Mouse (Mus musculus): ENCODE measurements around the gene Slc16a11. TPM values are rescaled to one million over a fixed set of nuclear protein-coding genes. Genes with fewer than 3 reads are reported as not detected.

The Slc16a11 gene
- total RNA-seq, 2 experiments from 2014 or later, result 0.28 to 0.30 TPM

DNA sequence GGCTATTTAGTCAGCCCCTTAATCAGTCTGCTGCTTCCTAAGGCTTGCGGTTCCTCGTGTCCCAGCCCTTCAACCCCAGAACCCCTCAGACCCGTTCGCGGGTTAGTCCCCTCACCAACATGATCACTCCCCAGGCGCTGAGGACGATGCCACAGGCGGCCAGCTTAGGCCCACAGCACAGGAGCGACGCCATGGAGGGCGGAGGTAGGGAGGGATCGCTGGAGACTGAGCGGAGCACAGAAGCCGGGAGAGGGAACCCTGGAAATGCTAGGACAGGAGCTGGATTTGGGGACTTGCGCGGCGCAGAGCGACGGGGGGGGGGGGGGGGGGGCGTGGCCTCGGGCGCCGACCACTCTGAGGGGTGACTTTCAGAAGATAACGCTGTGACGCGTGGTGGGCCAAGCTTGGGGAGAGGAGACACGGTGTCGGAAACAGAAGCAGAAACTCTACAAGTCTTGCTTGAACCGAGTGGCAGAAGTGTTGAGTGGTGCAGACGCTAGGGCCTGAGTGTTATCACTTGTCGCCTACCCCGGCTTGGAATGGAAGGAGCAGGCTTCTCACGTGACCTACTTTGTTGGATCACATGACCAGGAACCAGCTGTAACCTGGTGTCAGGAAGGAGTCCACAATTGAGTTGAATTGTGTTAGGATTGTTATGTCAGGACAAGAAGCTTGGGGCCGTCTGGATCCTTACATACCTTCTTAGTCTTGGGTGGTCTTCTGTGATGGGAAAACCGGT lies 27.2 kb downstream of the Slc16a11 start, which contains the start of the genes Gm21988 and Rnasek:
Gene Gm21988 (minus strand): TSS at position 290 of the 739 bp plus-strand sequence.
Gene Rnasek (minus strand): TSS at position 302 of the 739 bp plus-strand sequence.
- DNase-seq, result peak; percentile 84 to 92
- intact Hi-C loops (cut with DNase I), result loop anchor here (10.0 kb wide), 2 partner anchors 405 to 825 kb away; partner anchors contain the start of genes Kdm6b, Rnf167 and Slc25a11

DNA sequence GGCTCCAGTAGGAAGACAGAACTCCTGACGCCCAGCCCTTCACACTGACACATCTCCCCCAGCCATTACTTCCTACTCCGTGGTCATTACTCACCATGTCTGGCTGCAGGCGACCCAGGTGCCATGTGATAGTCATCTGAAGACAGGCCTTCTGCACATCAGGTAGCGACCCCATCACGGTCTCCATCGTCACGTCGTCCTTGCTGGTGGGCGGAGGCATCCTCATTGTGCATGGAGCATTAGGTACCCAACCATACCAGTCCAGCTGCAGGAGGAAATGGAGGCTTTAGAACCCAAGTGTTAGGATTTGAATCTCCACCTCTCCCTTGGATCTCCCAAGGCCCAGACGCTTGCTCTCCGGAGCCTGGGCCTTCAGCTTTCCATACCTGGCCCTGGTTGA lies 30.0 kb downstream of the Slc16a11 start:
- intact Hi-C loops (cut with DNase I), result no loop called here
- DNase-seq, result no peak

DNA sequence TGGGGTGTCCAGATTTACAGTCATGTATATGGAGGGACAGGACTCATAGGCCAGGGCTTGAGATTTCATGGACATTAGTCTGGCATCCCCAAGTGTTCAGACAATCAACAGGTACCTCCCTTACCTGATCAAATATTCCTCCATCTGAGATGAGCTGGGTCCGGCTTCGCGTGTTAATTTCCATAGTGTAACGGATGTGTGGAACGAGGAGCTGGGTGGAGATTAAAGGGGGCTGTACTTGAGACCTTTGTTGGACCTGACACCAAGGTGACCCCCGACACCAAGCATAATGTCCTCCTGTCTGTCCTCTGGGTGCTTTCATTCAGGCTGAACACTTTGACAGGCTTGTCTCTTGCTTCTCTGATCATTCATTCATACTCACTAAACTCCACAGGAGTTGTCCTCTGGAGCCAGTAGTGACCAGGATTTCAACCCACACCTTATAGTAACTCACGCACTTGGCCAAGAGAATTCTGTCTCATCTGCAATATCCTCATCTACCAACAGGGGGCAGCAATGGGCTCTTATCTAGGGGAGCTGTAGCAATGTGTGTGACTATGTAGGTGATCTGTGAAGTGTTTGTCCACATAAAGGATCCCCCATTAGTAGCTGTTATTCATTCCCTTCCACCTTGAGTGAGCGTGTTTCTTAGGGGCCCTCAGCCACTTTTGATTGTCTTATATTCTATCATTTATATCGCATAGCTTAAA lies 34.7 kb downstream of the Slc16a11 start:
- intact Hi-C loops (cut with DNase I), result no loop called here
- peak; percentile 72 to 74 for DNase-seq

DNA sequence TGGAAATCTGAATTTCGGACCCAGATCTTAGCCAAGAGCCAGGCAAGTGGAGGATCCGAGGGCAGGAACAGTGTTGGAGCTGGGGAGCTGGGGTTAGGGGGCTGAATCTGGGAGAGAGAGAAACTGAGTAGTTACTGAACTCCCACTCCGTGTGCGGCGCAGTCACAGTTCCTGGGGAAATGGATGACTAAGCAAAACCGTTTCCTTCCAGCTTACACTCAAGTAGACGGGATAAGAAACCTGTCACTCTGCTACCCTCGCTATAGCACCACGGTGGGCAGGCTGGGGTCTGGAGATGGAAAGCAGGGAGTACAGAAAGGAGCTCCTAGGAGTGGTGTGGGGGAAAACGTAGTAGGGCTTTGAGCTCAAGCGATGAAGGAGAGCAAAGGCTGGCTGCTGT lies 37.6 kb downstream of the Slc16a11 start:
- intact Hi-C loops (cut with DNase I), result no loop called here
- DNase-seq, result no peak

DNA sequence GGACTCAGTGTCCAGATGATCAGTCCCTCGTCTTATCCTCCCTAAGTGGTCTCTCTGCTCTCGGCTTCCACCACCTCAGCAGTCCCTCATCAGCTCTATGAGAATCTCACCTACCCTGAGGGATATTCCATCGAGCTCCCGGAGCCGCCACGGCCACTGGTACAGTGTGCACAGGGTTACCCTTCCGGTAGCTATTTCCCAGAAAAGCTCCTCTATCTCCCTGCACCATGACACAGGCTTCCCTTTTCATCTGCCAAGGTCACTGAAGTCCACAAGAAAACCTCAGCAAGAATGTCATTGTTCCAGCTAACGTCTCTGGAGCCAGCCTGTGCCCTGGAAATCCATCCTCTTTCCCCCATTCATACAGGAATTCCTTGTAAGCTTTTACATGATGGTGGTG lies 39.3 kb downstream of the Slc16a11 start:
- intact Hi-C loops (cut with DNase I), result no loop called here
- DNase-seq, result no peak

DNA sequence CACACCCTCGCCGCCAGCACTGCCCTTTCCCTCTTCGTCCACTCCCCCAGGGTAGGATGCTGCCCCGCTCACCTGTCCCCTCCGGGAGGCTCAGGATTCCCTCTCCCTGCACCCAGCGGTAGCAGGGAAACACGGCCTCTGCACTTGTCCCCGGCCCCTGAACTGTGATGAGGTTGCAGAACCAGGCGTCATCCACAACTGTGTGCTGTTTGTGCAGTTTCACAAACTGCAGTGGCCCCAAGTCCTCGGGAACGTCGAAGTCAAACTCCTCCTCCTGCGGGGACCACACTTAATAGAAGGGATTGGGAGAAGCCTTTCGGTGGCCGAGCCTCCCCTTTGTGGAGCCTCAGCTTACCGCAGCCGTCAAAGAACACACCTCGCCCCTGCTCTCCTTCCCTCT lies 41.8 kb downstream of the Slc16a11 start:
- intact Hi-C loops (cut with DNase I), result no loop called here
- DNase-seq, result no peak

DNA sequence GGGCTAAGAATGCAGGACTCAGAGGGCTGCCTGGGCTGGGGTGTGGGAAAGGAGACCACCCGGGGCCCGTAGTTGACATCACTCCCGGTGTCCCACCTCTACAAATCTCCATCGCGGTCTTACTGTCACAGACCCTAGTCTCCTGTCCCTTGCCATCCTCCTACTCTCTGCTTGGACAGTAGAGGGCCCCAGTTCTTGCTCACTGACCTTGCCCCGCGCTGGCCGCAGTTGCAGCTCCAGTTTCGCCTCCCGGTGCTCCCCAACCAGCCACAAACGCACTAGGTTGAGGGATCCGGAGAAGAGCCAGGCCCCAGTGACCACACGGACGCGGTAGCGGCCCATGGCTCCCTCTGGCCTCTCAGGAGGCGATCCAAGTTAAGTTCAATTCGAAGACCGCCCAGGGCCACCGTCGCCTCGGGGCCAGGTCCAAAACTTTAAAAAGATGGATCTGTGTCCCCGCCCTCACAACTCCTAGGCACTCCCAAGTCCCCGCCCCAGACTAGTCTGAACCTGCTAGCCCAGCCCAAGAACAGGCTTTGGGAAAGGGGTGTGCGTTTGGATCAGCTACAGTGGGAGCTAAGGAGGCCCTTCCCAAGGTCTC lies 42.5 kb downstream of the Slc16a11 start, which contains the start of gene Alox12:
Gene Alox12 (minus strand): TSS at position 423 of the 601 bp plus-strand sequence.
- intact Hi-C loops (cut with DNase I), result loop anchor here (1.0 kb wide), 1 partner anchor 54 kb away; no protein-coding TSS in a partner anchor
- peak; percentile 57 to 71 for DNase-seq

DNA sequence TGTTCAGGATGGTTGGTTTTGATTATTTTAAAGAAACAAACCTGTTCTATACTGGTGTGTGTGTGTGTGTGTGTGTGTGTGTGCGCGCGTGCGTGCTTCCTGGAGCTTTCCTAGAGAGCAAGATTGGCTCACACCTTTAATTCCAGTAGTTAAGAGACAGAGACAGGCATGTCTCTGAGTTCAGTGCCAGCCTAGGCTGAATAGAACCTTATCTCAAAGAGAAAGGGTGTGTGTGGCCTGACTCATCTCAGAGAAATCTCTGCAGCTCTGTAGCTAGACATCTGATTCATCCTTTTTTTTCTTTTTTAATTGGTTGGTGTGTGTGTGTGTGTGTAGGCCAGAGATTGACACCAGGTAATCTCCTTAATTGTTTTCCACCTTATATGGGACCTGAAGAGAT lies 46.5 kb downstream of the Slc16a11 start:
- intact Hi-C loops (cut with DNase I), result no loop called here
- no peak for DNase-seq

DNA sequence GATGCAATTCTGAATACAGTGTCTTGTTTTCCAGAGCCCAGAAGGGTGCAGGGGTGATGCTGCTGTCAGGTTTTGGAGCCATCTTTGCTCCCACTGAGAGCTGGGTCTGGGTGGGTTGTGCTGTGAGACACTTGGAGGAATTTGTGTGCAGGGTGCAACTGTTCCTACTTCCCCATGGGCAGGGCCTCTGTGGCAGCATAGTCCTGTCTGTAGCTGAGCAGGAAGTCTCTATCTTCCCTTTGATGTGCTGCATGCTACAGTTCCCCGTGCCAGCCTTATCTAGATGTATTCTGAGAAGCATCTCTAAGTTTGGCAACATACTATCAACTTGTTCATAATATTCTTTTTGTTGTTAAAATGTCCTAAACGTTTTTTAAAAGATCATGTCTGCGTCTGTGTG lies 52.7 kb downstream of the Slc16a11 start:
- DNase-seq, result no peak
- intact Hi-C loops (cut with DNase I), result no loop called here

DNA sequence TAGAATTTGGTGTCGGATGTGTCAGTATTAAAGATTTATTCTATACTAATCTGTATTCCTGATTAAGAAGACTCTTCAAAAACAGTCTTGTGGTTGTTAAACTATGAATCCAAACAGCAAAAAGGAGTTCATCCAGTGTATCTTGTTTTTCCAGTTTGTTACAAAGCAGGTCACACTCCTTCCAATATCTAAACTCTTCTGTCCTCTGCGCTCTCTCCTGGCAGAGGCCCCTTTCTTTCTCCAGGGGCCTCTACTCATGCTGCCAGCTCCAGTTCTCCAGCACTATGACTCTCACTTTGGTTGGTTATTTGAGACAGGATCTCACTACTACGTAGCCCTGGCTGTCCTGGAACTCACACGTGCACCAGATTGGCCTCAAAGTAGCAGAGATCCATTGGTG lies 53.3 kb downstream of the Slc16a11 start:
- intact Hi-C loops (cut with DNase I), result no loop called here
- no peak for DNase-seq

Small RNAs within 50 kb of the gene (microRNA-seq; reads per million reads assigned to microRNA genes)
- gene Mir195a (ENCODE audit: borderline number of aligned reads in 2 of 2), result 1,485 to 1,644 reads per million in 2 experiments
- 0 reads per million in 2 experiments for gene Mir497 (ENCODE audit: borderline number of aligned reads in 2 of 2)
- gene Mir497b (ENCODE audit: borderline number of aligned reads in 2 of 2), result 0 reads per million in 2 experiments

Other genes starting within 250 kb of the Slc16a11 start
- not detected for gene Cldn7, start 248.0 kb upstream of the Slc16a11 start, total RNA-seq (2021)
- gene Ctdnep1, start 231.6 kb upstream of the Slc16a11 start, total RNA-seq (2021), result 100 to 1,000 TPM; 160 to 169 TPM
- gene Elp5, start 230.2 kb upstream of the Slc16a11 start, total RNA-seq (2021), result 10 to 100 TPM; 47.0 to 47.4 TPM
- 100 to 1,000 TPM; 306 to 329 TPM for gene Gabarap, start 221.6 kb upstream of the Slc16a11 start, total RNA-seq (2021)
- 10 to 100 TPM; 23.1 to 23.4 TPM for gene Phf23, start 217.0 kb upstream of the Slc16a11 start, total RNA-seq (2021)
- gene Dvl2, start 212.2 kb upstream of the Slc16a11 start, total RNA-seq (2021), result 1 to 10 TPM; 5.0 to 6.1 TPM
- gene Acadvl, start 197.3 kb upstream of the Slc16a11 start, total RNA-seq (2021), result 1,000 to 10,000 TPM; 1,292 to 1,425 TPM
- 1 to 10 TPM; 6.3 to 7.4 TPM for gene Dlg4, start 195.8 kb upstream of the Slc16a11 start, total RNA-seq (2021)
- not detected for gene Asgr1, start 158.7 kb upstream of the Slc16a11 start, total RNA-seq (2021)
- gene Asgr2, start 120.1 kb upstream of the Slc16a11 start, total RNA-seq (2021), result not detected
- 1 to 10 TPM; 4.2 to 5.8 TPM for gene Mgl2, start 82.4 kb upstream of the Slc16a11 start, total RNA-seq (2021)
- gene Clec10a, start 56.6 kb upstream of the Slc16a11 start, total RNA-seq (2021), result 1 to 10 TPM; 2.7 to 3.3 TPM
- 1 to 10 TPM; 3.3 to 3.9 TPM for gene Slc16a13, start 8.3 kb downstream of the Slc16a11 start, total RNA-seq (2021)
- gene Bcl6b, start 17.0 kb downstream of the Slc16a11 start, total RNA-seq (2021), result 10 to 100 TPM; 19.7 to 20.0 TPM
- 10 to 100 TPM; 32.7 to 38.0 TPM for gene 0610010K14Rik, start 25.2 kb downstream of the Slc16a11 start, total RNA-seq (2021)
- 1 to 10 TPM; 2.1 to 3.3 TPM for gene Gm21988, start 27.1 kb downstream of the Slc16a11 start, total RNA-seq (2021)
- gene Rnasek, start 27.1 kb downstream of the Slc16a11 start, total RNA-seq (2021), result 100 to 1,000 TPM; 106 to 113 TPM
- gene Alox12, start 42.6 kb downstream of the Slc16a11 start, total RNA-seq (2021), result 1 to 10 TPM; 2.5 to 3.7 TPM
- not detected for gene Alox12e, start 109.9 kb downstream of the Slc16a11 start, total RNA-seq (2021)
- gene Alox15, start 139.3 kb downstream of the Slc16a11 start, total RNA-seq (2021), result 10 to 100 TPM in 1 of 2 experiments, 1 to 10 TPM in 1; 5.4 to 10.2 TPM
- 10 to 100 TPM; 19.4 to 22.1 TPM for gene Pelp1, start 197.3 kb downstream of the Slc16a11 start, total RNA-seq (2021)
- 10 to 100 TPM; 14.8 to 15.4 TPM for gene Arrb2, start 219.9 kb downstream of the Slc16a11 start, total RNA-seq (2021)
- 1 to 10 TPM; 8.9 to 9.7 TPM for gene Med11, start 239.2 kb downstream of the Slc16a11 start, total RNA-seq (2021)
- gene Zmynd15, start 246.7 kb downstream of the Slc16a11 start, total RNA-seq (2021), result 1 to 10 TPM; 1.8 to 2.2 TPM
- gene Cxcl16, start 247.2 kb downstream of the Slc16a11 start, total RNA-seq (2021), result 10 to 100 TPM in 1 of 2 experiments, 1 to 10 TPM in 1; 9.6 to 10.9 TPM